Mouse (Mus musculus) heart, adult 9 months (tissue): ENCODE data around the gene Fgfr2.

Source experiments
- DNase-seq, 2 experiments: peaks; one replicate each; pipeline ENCODE4 v3.0.0; 2022; ENCODE audit warnings: low spot score in 2 of 2

Fgfr2 gene

GRCm38 (mm10) chr7:132337268-132337917 lies 785.8 kb downstream of the Fgfr2 start:
- no peak for DNase-seq

DNA sequence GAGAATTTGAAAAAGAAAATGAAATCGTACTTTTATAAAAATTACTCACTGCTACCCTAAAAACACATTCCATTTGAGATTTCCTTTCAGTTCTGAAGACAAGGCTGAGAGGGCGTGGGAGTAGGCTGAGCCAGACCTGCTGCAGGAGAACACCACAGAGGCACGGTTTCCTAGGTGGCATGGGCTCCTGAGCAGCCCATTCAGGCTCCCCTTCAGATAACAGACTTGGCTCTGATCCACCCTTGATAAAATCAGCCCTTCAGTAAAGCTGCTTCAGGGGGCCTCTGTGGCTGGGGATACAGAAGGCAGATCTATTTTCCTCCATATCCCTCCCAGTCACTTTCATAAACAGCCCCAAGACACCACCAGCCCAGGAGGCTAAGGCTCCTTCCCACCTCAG lies 786.4 kb downstream of the Fgfr2 start:
- no peak for DNase-seq

- no peak for DNase-seq
These were observed 787.8 kb downstream of the Fgfr2 start for GRCm38 (mm10) chr7:132335367-132335766.

GRCm38 (mm10) chr7:132333078-132333477 lies 790.1 kb downstream of the Fgfr2 start:
- no peak for DNase-seq

GRCm38 (mm10) chr7:132332176-132332575 lies 791.0 kb downstream of the Fgfr2 start:
- DNase-seq = no peak

- DNase-seq = no peak
These were observed 793.0 kb downstream of the Fgfr2 start for GRCm38 (mm10) chr7:132330179-132330578.

DNA sequence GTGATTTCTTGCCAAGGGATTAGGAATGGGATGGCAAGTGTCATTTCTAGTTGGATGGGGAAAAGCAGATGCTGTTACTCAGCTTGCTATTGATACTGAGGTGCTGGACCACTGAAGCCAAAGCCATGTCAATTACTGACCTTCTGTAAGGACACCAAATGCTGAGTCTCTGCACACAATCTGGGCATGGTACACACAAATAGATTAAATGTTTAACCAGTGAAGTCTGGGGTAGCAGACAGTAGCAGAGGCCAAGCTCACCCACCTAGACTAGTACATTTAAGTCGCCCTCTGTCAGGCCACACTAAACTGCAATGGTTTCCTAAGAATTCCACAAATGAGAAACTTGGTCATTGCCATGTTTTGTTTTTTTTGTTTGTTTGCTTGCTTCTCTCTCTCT lies 794.5 kb downstream of the Fgfr2 start:
- DNase-seq = no peak

GRCm38 (mm10) chr7:132325549-132326331 lies 797.4 kb downstream of the Fgfr2 start:
- peak in 1 of 2 experiments; percentile 59 for DNase-seq

DNA sequence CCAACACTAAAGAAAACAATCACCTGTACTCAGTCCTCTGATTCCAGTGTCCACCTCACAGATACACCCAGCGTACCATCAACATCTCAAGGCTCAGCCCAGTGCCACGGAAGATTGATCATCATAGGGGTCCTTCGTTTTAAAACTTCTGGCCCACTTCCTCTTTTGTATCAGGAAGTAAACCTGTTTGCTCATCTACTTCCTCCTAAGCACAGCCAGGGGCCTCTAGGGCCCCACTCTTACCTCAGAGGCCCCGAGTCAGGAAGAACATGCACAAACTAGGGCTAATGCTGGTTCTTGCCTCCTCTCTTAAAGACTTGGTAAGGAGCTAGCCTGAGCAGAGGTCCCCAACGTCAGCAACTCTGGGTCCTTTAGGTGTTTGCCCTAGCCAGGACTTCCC lies 799.7 kb downstream of the Fgfr2 start:
- no peak for DNase-seq

- DNase-seq = no peak
These were observed 801.7 kb downstream of the Fgfr2 start for GRCm38 (mm10) chr7:132321392-132321958.

DNA sequence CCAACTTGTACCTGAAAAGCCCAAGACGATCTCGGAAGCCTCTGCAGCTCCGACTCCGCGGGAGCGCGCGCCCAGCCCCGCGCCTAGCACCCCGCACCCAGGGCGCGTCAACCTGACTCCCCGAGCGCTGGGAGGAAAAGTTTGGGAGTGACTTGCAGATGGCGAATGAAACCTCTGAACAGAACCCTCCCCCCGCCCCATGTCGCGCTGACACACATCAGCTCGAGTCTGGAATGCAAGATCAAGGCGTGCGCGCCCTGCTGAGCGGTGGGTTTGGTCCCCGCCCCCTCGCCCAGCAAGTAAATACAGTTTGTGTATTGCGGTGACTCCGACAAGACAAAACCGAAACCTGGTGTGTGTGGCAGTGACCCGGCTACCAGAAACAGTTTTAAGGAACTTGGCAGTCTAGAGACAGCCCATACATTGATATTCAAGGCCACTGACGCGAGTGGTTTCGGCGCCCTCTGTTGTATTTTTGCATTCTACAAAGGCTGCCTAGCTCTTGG lies 806.1 kb downstream of the Fgfr2 start, which contains the start of gene Chst15:
TSS of gene Chst15 (minus strand) at position 193 of the 506 bp plus-strand sequence.
- DNase-seq = peak in 1 of 2 experiments; percentile 49

GRCm38 (mm10) chr7:132316101-132317035 lies 806.8 kb downstream of the Fgfr2 start:
- DNase-seq = peak; percentile 50 to 70

GRCm38 (mm10) chr7:132315149-132316091 lies 807.7 kb downstream of the Fgfr2 start:
- DNase-seq = peak; percentile 57 to 61

DNA sequence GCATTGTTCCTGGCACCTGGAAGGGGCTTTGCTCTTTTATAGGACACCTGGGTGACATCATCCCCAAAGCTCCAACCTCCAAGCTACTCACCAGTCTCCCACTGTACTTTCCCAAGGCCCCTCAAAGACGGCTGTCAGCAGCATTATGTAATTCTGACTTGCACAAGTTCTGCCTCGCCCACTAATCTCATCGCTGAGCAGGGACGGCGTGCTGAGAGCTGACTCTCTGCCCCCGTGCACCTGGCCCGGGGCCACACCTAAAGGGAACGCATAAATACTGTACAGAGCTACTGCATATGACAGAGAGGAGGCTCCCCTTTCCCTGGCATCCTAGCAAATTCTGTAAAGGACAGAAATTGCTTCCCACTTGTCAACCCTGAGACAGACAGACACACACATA lies 810.8 kb downstream of the Fgfr2 start:
- DNase-seq = no peak

DNA sequence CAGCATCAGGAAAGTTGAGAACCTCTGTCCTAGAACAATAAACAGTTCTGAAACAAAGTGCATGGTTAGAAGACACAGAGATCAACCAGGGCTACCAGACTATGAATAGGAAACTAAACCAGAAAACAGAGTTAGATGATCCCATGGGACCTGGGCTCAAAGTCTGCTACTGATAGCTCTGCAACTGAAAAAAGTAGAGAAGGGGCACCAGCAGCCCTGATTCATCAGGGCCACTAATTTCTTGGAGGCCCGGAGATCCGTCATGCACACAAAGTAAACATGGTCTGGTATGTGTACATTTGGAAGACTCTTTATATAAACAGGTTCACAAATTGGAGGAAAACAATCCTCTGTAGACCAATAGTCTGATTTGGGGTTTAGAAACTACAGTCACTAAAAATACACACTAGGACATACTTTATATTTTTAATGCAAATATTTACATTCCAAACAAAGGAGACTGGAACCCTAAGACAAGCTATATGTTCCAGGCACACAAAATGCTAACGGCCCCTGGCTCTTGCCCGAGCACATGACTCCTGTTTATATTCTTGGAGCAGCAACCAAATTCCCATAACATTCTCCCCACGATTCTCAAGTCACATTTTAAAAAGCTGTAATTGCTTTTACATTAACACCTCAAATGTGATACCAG lies 814.5 kb downstream of the Fgfr2 start:
- no peak for DNase-seq

DNA sequence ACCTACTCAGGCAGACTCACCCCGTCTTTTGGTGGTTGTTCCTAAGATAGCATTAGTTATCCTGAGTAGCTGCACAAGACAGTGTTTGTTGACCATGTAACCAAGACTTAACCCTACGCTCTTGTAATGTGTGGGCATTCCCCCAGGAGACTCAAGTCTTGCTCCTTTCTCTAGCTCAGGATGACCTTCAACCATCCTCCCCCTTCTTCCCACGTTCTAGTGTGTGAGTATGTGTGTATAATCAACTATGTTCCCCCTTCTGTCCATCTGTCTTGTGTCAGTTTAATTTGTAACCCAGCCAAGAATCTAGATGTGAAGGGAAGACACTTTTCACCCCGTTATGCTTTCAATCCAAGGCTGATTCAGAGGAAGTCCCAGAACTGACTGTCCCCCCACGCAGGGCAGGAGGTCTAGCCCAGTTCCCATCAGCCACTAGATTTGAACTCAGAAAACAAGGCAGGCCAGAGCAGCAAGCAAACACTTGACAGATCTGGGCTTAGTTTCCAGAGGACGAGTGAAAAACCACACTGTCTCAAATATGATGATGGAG lies 815.4 kb downstream of the Fgfr2 start:
- DNase-seq = peak in 1 of 2 experiments; percentile 28

DNA sequence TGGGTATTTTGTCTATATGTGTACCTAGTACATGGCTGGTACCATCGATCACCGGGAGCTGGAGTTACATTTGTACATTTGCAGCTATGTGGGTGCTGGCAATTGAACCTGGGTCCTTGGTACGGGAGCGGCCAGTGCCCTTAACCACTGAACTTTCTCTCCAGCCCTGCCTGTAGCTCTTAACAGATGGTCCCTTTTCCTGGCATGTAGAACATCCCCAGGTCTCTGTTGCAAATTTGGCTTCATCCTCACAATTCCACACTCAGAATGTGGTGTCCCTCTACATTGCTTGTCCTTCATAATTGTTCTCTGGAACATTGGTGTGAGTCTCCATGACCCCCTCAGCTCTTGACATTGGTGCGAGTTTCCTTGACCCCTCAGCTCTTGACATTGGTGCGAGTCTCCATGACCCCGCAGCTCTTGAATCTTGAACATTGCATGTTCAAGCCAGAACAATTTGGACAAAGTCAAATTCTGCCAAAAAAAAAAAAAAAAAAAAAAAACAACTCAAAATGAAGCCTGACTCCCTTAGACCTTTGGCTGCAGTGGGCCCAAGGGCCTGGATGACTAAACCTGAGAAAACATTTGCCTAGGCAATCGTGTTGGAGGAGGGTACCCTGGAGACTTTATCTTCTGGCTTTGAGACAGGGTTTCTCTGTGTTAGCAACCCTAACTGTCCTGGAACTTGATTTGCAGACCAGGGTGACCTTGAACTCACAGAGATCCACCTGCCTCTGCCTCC lies 816.3 kb downstream of the Fgfr2 start:
- DNase-seq = no peak

DNA sequence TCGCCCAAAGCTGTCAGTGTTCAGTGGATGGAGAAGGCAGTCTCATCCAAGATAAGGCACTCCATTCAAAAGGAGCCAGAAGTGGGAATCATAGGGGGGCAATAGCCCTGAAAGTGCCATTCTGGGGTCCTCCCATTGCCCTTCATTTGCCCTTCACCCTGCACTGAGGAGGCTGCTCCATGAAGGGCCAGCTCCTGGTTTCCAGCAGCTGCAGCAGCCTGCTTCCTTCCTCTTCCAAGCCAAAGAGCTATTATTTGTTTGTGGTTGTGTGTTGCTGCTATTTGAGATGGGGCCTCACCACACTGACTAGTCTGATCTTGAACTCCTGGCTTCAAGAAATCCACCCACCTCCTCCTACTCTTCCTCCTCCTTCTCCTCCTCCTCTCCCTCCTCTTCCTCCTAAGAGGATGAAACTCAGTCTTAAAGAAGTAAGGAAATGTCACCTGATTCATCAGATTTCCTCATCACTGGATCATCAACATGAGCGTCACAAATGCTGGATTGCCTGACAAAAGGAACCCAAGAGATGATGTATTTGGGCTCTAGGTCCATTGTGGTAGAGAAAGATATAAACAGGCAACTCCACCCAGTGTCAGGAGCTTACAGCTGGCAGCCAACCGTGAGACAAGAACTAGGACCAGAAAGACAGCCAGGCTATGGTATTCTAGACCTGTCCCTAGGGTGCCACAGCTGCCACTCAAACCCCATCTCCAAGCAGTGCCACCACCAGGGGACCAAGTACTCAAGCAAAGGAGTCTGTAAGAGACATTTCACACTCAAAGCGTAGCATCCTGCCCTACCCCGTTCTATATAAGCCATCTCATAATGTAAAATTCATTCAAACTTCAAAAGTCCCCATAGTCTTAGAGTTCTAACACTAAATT lies 817.4 kb downstream of the Fgfr2 start:
- DNase-seq = no peak
